Mouse (Mus musculus) cerebellum, adult 2 months (tissue): ENCODE measurements around the gene Pacs2. TPM values are rescaled to one million over a fixed set of nuclear protein-coding genes. Genes with fewer than 3 reads are reported as not detected.

Experiments used
- DNase-seq, 2 experiments: peaks; one replicate each; pipeline ENCODE4 v3.0.0; 2021
- H3K27ac ChIP-seq: fragments of 200-500 bp; 2 replicates; pipeline ENCODE4 v1.5.1; 2012; ENCODE audit warnings: low read length, control low read depth, inconsistent platforms; ENCODE audit not compliant: insufficient read depth
- H3K27me3 ChIP-seq: fragments of 200-500 bp; 2 replicates; pipeline ENCODE4 v1.6.1; 2012; ENCODE audit warnings: inconsistent platforms, mild to moderate bottlenecking, low read length, moderate library complexity; ENCODE audit not compliant: control insufficient read depth, insufficient read depth
- H3K4me1 ChIP-seq: fragments of 200-500 bp; 2 replicates; pipeline ENCODE4 v1.6.1; 2011; ENCODE audit warnings: low read length; ENCODE audit not compliant: control insufficient read depth, insufficient read depth
- H3K4me3 ChIP-seq: fragments of 200-500 bp; replicated peaks from 2 replicates; pipeline ENCODE3; 2011; ENCODE audit warnings: mild to moderate bottlenecking, low read depth, low read length, control low read depth; ENCODE audit not compliant: insufficient read depth
- CTCF ChIP-seq: fragments of 200-500 bp; IDR thresholded peaks from 2 replicates; pipeline ENCODE4 v1.5.1; 2011; ENCODE audit warnings: low read depth, mild to moderate bottlenecking, control low read depth, low read length, moderate library complexity, borderline replicate concordance; ENCODE audit not compliant: insufficient read depth
- POLR2A ChIP-seq: fragments of 200-500 bp; IDR thresholded peaks from 2 replicates; pipeline ENCODE4 v1.6.1; 2011; ENCODE audit warnings: low read length, control low read depth, borderline replicate concordance; ENCODE audit not compliant: insufficient read depth
- WGBS: fragments of 180-500 bp; shearing (Covaris S2); methylation state at CpG from one replicate; pipeline ENCODE4 v1.1.7; 2018; 5-methylcytosine and 5-hydroxymethylcytosine counted together
- polyA plus RNA-seq: library from polyadenylated mRNA; depleted of rRNA; stranded (reverse); fragments of >200 nt; gene quantifications from 2 replicates; pipeline ENCODE4 v1.2.3, GENCODE M21; 2012

Pacs2 gene
- polyA plus RNA-seq, 1 experiment: 151 TPM

DNA sequence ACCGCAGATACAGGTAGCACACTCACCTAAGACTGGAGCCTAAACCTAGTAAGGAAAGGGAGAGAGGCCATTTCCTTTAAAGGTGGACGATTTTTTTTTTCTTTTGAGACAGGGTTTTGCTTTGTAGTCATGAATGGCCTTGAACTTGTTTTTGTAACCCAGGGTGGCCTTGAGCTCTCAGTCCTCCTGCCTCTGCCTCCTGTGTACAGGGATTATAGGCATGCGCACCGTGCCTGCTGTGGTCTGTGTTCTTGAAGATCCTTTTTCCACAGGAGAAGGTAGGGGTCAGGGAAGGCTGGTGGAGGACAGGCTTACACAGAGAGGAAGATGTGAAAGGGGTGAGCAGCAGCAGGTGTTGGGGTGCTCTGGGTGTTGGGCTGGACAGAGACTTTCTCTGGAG lies 1.6 kb downstream of the Pacs2 start:
- WGBS: 70% methylated on average over 4 of the region's 4 CpGs
- TF ChIP-seq CTCF: no peak
- H3K27ac ChIP-seq: no peak overlapping the region
- H3K4me3 ChIP-seq: peak overlapping the region; percentile 11
- DNase-seq: no peak
- H3K4me1 ChIP-seq: peaks cover 20% of the 10 kb centered on the region
- H3K27me3 ChIP-seq: no peaks in the 10 kb centered on the region

DNA sequence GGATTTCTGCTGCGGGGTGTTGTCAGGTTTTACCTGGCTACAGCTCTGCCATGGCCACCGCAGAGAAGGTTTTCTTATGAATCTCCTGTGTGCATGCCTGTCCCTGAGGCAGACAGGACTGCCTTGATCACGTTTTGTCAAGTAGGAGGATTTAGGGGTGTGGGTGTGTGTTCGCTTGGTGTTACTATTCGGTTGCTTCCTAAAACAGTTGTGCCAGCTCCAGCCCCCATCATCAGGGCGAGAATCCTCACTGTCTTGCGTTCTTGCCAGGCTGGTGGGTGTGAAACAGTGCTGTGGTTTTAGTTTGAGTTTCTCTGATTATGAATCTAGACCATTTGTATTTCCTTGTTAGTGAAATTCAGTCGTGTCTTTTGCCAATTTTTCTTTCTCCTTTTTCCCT lies 2.7 kb downstream of the Pacs2 start:
- DNase-seq: no peak
- Histone ChIP-seq H3K27ac (no peak overlapping the region), H3K4me1 (peaks cover 20% of the 10 kb centered on the region), H3K4me3 (no peak overlapping the region), H3K27me3 (no peaks in the 10 kb centered on the region)
- WGBS: 53% methylated on average over 8 of the region's 8 CpGs
- TF ChIP-seq POLR2A: no peak
- no peak for TF ChIP-seq CTCF

GRCm38 (mm10) chr12:113017429-113017984 lies 3.2 kb downstream of the Pacs2 start:
- Histone ChIP-seq H3K27me3 (no peaks in the 10 kb centered on the region), H3K27ac (no peak overlapping the region), H3K4me1 (peaks cover 20% of the 10 kb centered on the region), H3K4me3 (no peak overlapping the region)
- no peak for DNase-seq
- 50% methylated on average over 9 of the region's 9 CpGs for WGBS
- no peak for TF ChIP-seq CTCF
- no peak for TF ChIP-seq POLR2A

GRCm38 (mm10) chr12:113018763-113019162 lies 4.5 kb downstream of the Pacs2 start:
- WGBS: 84% methylated on average over 4 of the region's 4 CpGs
- H3K4me1 ChIP-seq: peaks cover 18% of the 10 kb centered on the region
- no peak overlapping the region for H3K4me3 ChIP-seq
- H3K27me3 ChIP-seq: no peaks in the 10 kb centered on the region
- H3K27ac ChIP-seq: no peak overlapping the region
- DNase-seq: no peak
- TF ChIP-seq CTCF (no peak), POLR2A (no peak)

DNA sequence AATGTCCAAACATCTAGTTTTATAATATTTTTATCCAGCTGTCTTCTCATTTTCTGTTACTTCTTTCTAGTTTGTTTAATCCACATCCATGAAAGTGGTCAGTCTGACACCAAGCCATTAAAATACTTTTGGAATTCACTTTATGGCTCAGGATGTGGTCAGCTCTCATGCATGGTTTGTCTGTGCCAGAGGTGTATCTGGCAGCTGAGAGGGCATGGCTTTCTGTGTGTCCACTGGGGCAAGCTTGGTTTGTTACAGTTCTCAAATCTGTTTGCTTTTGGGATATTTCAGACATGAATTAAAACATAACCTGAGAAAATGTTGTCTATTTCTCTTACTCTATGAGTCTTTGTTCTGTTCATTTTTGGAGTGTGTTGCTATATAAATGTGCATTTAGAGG lies 7.2 kb downstream of the Pacs2 start:
- Histone ChIP-seq H3K27me3 (no peaks in the 10 kb centered on the region), H3K4me1 (peaks cover 9% of the 10 kb centered on the region), H3K27ac (no peak overlapping the region), H3K4me3 (no peak overlapping the region)
- no peak for DNase-seq
- no peak for TF ChIP-seq POLR2A
- TF ChIP-seq CTCF: no peak

DNA sequence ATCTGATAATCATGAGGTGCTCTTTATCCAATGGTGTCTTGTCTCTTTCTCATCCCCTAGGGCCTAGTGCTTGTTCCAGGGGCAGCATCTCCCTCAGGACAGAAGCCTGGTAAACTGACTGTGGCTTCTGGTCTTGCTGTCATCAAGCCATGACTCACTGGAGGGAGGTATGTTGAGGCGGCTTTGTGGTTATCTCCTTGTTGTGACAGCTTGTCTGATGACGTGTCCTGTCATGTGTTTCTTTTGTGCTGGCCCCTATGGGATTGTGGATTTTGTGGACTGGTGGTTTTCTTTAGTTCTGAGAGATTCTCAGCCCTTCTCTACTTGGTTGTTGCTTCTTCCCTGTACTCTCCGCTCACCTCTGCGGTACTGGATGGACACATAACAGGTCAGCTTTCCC lies 8.8 kb downstream of the Pacs2 start:
- WGBS: 68% methylated on average over 4 of the region's 4 CpGs
- no peaks in the 10 kb centered on the region for H3K27me3 ChIP-seq
- H3K4me3 ChIP-seq: no peak overlapping the region
- TF ChIP-seq POLR2A (no peak), CTCF (no peak)
- H3K4me1 ChIP-seq: peaks cover 3% of the 10 kb centered on the region; the same call in 1 of the 2 replicates
- no peak overlapping the region for H3K27ac ChIP-seq
- DNase-seq: no peak

- no peaks in the 10 kb centered on the region for H3K27me3 ChIP-seq
- peaks cover 22% of the 10 kb centered on the region for H3K4me1 ChIP-seq
- WGBS: 97% methylated on average over 1 of the region's 1 CpGs
- TF ChIP-seq CTCF (no peak), POLR2A (no peak)
- H3K27ac ChIP-seq: no peak overlapping the region
- DNase-seq: no peak
- no peak overlapping the region for H3K4me3 ChIP-seq
Observed at GRCm38 (mm10) chr12:113026557-113026956, 12.2 kb downstream of the Pacs2 start.

DNA sequence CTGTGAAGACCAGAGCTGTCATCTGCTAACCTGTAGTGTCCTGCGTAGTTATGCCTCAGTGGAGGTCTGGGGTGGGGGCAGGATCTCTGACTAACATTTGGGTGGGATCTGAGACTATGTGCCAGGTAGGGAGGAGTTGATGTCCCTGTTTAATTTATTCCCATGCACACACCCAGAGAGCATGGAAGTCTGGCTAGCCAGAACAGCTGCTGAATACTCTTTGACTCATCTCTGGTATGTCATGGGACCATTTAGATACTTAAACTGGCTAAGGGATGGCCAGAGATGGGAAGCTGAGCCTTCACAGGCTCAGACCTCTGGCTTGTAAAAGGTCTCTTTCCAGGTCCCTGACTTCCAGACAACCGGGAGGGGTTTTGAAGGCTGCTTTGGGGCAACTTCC lies 13.2 kb downstream of the Pacs2 start:
- no peak for DNase-seq
- 60% methylated on average over 2 of the region's 2 CpGs for WGBS
- Histone ChIP-seq H3K27ac (no peak overlapping the region), H3K27me3 (no peaks in the 10 kb centered on the region), H3K4me1 (peaks cover 30% of the 10 kb centered on the region), H3K4me3 (no peak overlapping the region)
- TF ChIP-seq POLR2A (no peak), CTCF (no peak)
